Mouse (Mus musculus) forebrain, embryonic 13.5 days (tissue): ENCODE results near the gene Nhlh1. TPM values are rescaled to one million over a fixed set of nuclear protein-coding genes. Genes with fewer than 3 reads are reported as not detected.

Source experiments
- ATAC-seq: fragments of 200-750 bp; cut with Nextera tagmentation; 2 replicates; pipeline ENCODE4 v1.8.0; 2017
- H3K27ac ChIP-seq: fragments of 300-500 bp; sonication (generic); 2 replicates; pipeline ENCODE4 v1.5.1; 2015; ENCODE audit warnings: inconsistent platforms, mild to moderate bottlenecking, moderate library complexity
- H3K27me3 ChIP-seq: fragments of 300-500 bp; sonication (generic); 2 replicates; pipeline ENCODE4 v1.6.1; 2015; ENCODE audit warnings: mild to moderate bottlenecking, inconsistent platforms
- H3K36me3 ChIP-seq: fragments of 300-500 bp; sonication (generic); 2 replicates; pipeline ENCODE4 v1.6.1; 2015; ENCODE audit warnings: mild to moderate bottlenecking, inconsistent platforms; ENCODE audit not compliant: poor library complexity, severe bottlenecking
- H3K4me1 ChIP-seq: fragments of 300-500 bp; sonication (generic); 2 replicates; pipeline ENCODE4 v1.6.1; 2015; ENCODE audit warnings: inconsistent platforms
- H3K4me2 ChIP-seq: fragments of 300-500 bp; sonication (generic); 2 replicates; pipeline ENCODE4 v1.6.1; 2015; ENCODE audit warnings: inconsistent platforms, mild to moderate bottlenecking, moderate library complexity
- H3K4me3 ChIP-seq: fragments of 300-500 bp; sonication (generic); 2 replicates; pipeline ENCODE4 v1.5.1; 2015; ENCODE audit warnings: mild to moderate bottlenecking, inconsistent platforms
- H3K9ac ChIP-seq: fragments of 300-500 bp; sonication (generic); 2 replicates; pipeline ENCODE4 v1.6.1; 2015; ENCODE audit warnings: mild to moderate bottlenecking, inconsistent platforms
- H3K9me3 ChIP-seq: fragments of 300-500 bp; sonication (generic); replicated peaks from 2 replicates; pipeline ENCODE4 v1.6.1; 2016; ENCODE audit warnings: inconsistent platforms
- WGBS: fragments of 180-500 bp; shearing (Covaris S2); methylation state at CpG from one replicate; pipeline ENCODE4 v1.1.7; 2015; 5-methylcytosine and 5-hydroxymethylcytosine counted together
- polyA plus RNA-seq: library from polyadenylated mRNA; unstranded; fragments of >200 nt; fragmentation: Nextera tagmentation; extraction: Ambion mirVana; gene quantifications from 2 replicates; pipeline ENCODE4 v1.2.1, GENCODE M21; 2015

Gene Nhlh1
- polyA plus RNA-seq, 1 experiment from 2014 or later: 7.8 TPM

DNA sequence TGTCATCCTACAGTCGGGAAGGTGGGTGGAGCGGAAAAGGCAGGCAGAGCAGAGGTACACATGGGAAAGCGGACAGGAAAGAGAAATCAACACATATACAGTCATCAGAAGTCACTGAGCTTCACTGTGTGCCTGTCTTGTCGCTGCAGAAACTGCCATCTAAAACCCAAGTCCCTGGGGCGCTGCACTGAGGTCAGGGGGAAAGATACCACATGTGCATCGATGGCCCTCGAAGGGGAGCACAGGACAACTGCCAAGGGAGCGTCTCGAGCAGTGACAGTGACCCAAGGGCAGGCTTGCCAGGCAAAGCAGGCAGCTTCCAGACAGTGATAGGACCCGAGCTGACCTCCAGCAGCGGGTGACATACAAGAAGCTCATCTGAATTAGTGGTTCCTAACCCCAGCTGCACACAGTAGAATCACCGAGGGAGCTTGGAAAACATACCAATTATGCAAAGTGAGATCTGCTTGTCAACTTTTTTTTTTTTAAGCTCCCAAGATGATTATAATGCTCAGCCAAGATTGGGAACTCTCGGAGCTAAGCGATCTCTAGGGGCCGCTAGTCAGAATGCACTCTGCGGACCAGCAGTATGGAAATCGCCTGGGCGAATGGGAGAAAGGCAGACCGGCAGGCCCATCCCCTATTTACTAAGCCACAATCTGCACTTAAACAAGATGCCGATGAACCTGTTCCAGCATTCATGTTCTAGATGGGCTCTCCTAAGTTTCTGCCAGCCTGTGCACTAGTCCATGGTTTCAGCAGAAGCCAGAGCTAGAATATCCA, 47.1 kb downstream of the Nhlh1 start:
- WGBS: 93% methylated on average over 20 of the region's 20 CpGs
- Histone ChIP-seq H3K9me3 (no peaks in the 10 kb centered on the region), H3K27me3 (no peaks in the 10 kb centered on the region), H3K4me1 (peaks cover 35% of the 10 kb centered on the region), H3K9ac (no peak overlapping the region), H3K4me2 (no peak overlapping the region), H3K4me3 (no peak overlapping the region), H3K27ac (no peak overlapping the region), H3K36me3 (peaks cover 81% of the 10 kb centered on the region)
- ATAC-seq: no peak

DNA sequence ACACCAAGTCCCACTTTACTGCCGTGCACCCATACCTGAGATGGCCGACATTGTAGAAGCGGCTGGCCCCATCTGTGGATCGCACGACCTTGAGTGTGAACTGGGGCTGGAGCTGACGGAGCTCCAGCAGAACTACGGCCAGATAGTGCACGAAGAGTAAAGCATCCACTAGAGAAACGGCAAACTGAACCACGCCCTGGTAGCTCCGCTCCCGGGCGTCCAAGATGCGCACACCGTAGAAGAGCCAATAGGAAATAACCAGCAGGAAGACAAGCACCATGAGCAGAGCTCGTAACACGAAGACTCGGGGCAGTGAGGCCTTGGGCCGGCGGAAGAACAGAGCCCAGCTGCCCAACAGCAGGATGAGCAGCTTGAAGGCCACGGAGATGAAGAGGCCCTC, 48.0 kb downstream of the Nhlh1 start:
- no peaks in the 10 kb centered on the region for H3K27me3 ChIP-seq
- H3K4me3 ChIP-seq: no peak overlapping the region
- peaks cover 90% of the 10 kb centered on the region for H3K36me3 ChIP-seq
- no peak overlapping the region for H3K4me2 ChIP-seq
- WGBS: 98% methylated on average over 21 of the region's 21 CpGs
- no peaks in the 10 kb centered on the region for H3K9me3 ChIP-seq
- ATAC-seq: no peak
- H3K4me1 ChIP-seq: peaks cover 27% of the 10 kb centered on the region
- H3K9ac ChIP-seq: no peak overlapping the region
- no peak overlapping the region for H3K27ac ChIP-seq

DNA sequence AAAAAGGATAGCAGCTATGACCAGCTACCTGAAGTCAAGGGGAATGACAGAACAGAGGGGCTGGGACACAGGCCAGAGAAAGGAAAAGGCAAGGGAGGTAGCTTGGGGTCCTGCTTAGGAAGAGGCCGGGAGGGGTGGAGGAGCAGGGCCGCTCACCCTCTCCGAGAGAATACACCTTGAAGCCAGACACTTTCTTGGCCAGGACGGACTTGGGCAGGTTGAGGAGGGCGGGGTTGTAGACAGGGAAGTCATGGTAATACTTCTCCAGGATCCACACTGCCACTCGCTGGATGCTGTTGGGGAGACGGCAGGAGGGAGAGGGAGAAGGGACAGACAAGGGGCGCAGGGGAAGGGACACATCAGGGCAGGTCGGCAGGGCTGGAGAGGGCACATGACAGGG, 49.0 kb downstream of the Nhlh1 start:
- Histone ChIP-seq H3K9ac (no peak overlapping the region), H3K4me1 (peaks cover 16% of the 10 kb centered on the region), H3K4me2 (no peak overlapping the region), H3K9me3 (no peaks in the 10 kb centered on the region), H3K27me3 (no peaks in the 10 kb centered on the region), H3K4me3 (no peak overlapping the region), H3K36me3 (peaks cover 100% of the 10 kb centered on the region), H3K27ac (no peak overlapping the region)
- ATAC-seq: no peak
- 91% methylated on average over 9 of the region's 9 CpGs for WGBS

DNA sequence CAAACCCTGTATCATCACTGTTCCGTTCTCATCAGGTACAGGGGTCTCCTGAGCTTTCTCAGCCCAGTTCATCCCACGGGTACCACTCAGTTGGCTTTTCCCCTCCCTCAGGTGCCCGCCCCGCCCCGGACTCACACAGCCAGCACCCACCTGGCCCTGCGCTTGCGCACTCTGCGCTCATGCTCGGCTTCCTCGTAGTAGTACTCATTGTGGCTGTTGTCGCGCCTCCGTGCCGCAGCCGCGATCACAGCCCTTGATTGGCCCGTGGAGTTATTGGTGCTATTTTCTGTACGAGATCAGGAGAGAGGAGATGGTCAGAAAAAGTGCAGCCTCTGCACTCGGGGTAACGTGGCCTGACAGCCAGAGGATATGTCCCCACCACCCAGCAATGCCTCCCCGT, 49.6 kb downstream of the Nhlh1 start:
- peaks cover 10% of the 10 kb centered on the region for H3K4me1 ChIP-seq
- 97% methylated on average over 21 of the region's 21 CpGs for WGBS
- H3K4me3 ChIP-seq: no peak overlapping the region

More for the DNA sequence above, 49.6 kb downstream of the Nhlh1 start:
- no peak for ATAC-seq
- Histone ChIP-seq H3K9me3 (no peaks in the 10 kb centered on the region), H3K9ac (no peak overlapping the region), H3K4me2 (no peak overlapping the region), H3K36me3 (peaks cover 100% of the 10 kb centered on the region), H3K27ac (no peak overlapping the region), H3K27me3 (no peaks in the 10 kb centered on the region)

Other genes with a start within 250 kb of the Nhlh1 start
- 0.58 and 0.64 TPM in 2 replicates for gene Cd84, start 217.9 kb downstream of the Nhlh1 start, polyA plus RNA-seq
- not detected in 2 replicates for gene Gm10521, start 161.9 kb downstream of the Nhlh1 start, polyA plus RNA-seq
- gene Slamf6, start 140.1 kb downstream of the Nhlh1 start, polyA plus RNA-seq: 0.39 TPM in 1 of 2 replicates, not detected in the other
- 55.0 and 55.4 TPM in 2 replicates for gene Vangl2, start 29.1 kb downstream of the Nhlh1 start, polyA plus RNA-seq
- gene Copa, start 25.0 kb upstream of the Nhlh1 start, polyA plus RNA-seq: 174 and 194 TPM in 2 replicates
- 95.5 and 106 TPM in 2 replicates for gene Ncstn, start 25.2 kb upstream of the Nhlh1 start, polyA plus RNA-seq
- 155 and 163 TPM in 2 replicates for gene Pex19, start 69.2 kb upstream of the Nhlh1 start, polyA plus RNA-seq
- 112 and 125 TPM in 2 replicates for gene Dcaf8, start 90.5 kb upstream of the Nhlh1 start, polyA plus RNA-seq
- gene Pea15a, start 149.2 kb upstream of the Nhlh1 start, polyA plus RNA-seq: 470 and 471 TPM in 2 replicates
- gene Casq1, start 162.3 kb upstream of the Nhlh1 start, polyA plus RNA-seq: 4.5 TPM in 2 replicates
- gene Atp1a4, start 200.8 kb upstream of the Nhlh1 start, polyA plus RNA-seq: 0.10 TPM in 1 of 2 replicates, not detected in the other
- 164 and 169 TPM in 2 replicates for gene Igsf8, start 204.1 kb upstream of the Nhlh1 start, polyA plus RNA-seq
- gene Atp1a2, start 240.5 kb upstream of the Nhlh1 start, polyA plus RNA-seq: 17.6 and 17.8 TPM in 2 replicates